Mouse (Mus musculus) stomach, postnatal 0 days (tissue): Measurements from ENCODE around the gene Oscar.
"Not testable (repeated sequence)": the region's sequence is repeated elsewhere in the genome, so short reads cannot be mapped to it uniquely, and the experiment has no call there.

ENCODE experiments used
- CTCF ChIP-seq: IDR thresholded peaks from 2 replicates; pipeline ENCODE4 v1.5.1; 2016; ENCODE audit warnings: antibody characterized with exemption, low read depth, mild to moderate bottlenecking, moderate library complexity
- EP300 ChIP-seq: optimal IDR thresholded peaks from 2 replicates; pipeline ENCODE3; 2016; ENCODE audit warnings: antibody characterized with exemption

GRCm38 (mm10) chr7:3570580-3570979, 45.4 kb downstream of the Oscar start:
- TF ChIP-seq CTCF, EP300: not testable (repeated sequence)
